Mouse (Mus musculus) heart, embryonic 12.5 days (tissue): ENCODE results near the gene Rbms1. TPM values are rescaled to one million over a fixed set of nuclear protein-coding genes. Genes with fewer than 3 reads are reported as not detected.
A peak's percentile ranks its signal among the peaks of the same experiment; 100 is the strongest.

Source experiments
- ATAC-seq: fragments of 200-750 bp; cut with Nextera tagmentation; 2 replicates; pipeline ENCODE4 v1.8.0; 2017; ENCODE audit warnings: moderate TSS enrichment, moderate library complexity; ENCODE audit not compliant: insufficient number of reproducible peaks, low FRiP score
- H3K27ac ChIP-seq: fragments of 300-500 bp; sonication (generic); 2 replicates; pipeline ENCODE4 v1.5.1; 2016; ENCODE audit warnings: mild to moderate bottlenecking, moderate library complexity; ENCODE audit not compliant: poor library complexity, severe bottlenecking
- H3K27me3 ChIP-seq: fragments of 300-500 bp; sonication (generic); replicated peaks from 2 replicates; pipeline ENCODE4 v1.6.1; 2016; ENCODE audit warnings: mild to moderate bottlenecking, moderate library complexity
- H3K36me3 ChIP-seq: fragments of 300-500 bp; sonication (generic); 2 replicates; pipeline ENCODE4 v1.6.1; 2016; ENCODE audit warnings: mild to moderate bottlenecking, moderate library complexity
- H3K4me1 ChIP-seq: fragments of 300-500 bp; sonication (generic); replicated peaks from 2 replicates; pipeline ENCODE4 v1.6.1; 2016; ENCODE audit warnings: mild to moderate bottlenecking
- H3K4me2 ChIP-seq: fragments of 300-500 bp; sonication (generic); 2 replicates; pipeline ENCODE4 v1.6.1; 2016; ENCODE audit warnings: mild to moderate bottlenecking, moderate library complexity
- H3K4me3 ChIP-seq: fragments of 300-500 bp; sonication (generic); 2 replicates; pipeline ENCODE4 v1.5.1; 2016; ENCODE audit warnings: mild to moderate bottlenecking
- H3K9ac ChIP-seq: fragments of 300-500 bp; sonication (generic); 2 replicates; pipeline ENCODE4 v1.6.1; 2016; ENCODE audit warnings: mild to moderate bottlenecking, moderate library complexity
- H3K9me3 ChIP-seq: fragments of 300-500 bp; sonication (generic); replicated peaks from 2 replicates; pipeline ENCODE4 v1.6.1; 2016; ENCODE audit warnings: mild to moderate bottlenecking, moderate library complexity
- WGBS: fragments of 180-500 bp; shearing (Covaris S2); methylation state at CpG from one replicate; pipeline ENCODE4 v1.1.7; 2016; 5-methylcytosine and 5-hydroxymethylcytosine counted together
- polyA plus RNA-seq: library from polyadenylated mRNA; unstranded; fragments of >200 nt; fragmentation: Nextera tagmentation; extraction: Ambion mirVana; gene quantifications from 2 replicates; pipeline ENCODE4 v1.2.1, GENCODE M21; 2016

Rbms1 gene
- 107 and 114 TPM in 2 replicates for polyA plus RNA-seq

DNA sequence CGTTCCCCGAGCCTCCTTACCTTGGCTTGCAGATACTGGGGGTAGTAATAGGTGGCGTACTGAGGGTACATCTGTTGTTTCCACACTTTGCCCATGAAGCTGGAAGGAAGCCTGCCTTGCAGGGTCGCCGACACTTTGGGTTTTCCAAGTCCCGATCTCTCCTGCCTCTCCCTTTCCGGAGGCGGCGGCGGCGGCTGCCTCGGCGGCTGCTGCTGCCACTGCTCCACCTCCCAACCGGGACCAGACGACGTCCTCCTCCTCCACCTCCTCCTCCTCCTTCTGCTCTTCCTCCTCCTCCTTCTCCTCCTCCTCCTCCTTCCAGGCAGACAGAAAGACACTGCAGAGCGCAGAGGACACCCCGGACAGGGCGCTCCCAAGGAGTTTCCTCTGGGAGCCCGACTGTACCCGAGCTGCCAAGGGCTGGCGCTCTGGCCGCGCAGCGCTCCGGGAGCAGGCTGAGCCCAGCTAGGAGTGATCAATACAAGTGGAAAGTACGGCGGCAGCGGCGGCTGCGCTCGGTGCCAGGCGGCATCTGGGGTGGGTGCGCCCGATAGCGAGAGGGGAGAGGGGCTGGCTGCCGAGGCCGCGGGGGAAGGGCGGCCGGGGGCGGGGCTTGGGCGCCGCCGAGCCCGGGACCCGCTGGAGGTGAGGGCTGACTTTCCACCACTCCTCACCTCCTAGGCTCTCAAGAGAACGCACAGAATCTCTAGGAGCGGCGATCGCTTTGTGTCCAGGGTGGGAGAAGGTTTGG, at the start of gene Rbms1:
Rbms1 (minus strand) TSS at position 522 of the 751 bp plus-strand sequence.
- Histone ChIP-seq H3K4me1 (peaks cover 13% of the 10 kb centered on the region), H3K4me2 (peak within 1 kb of the TSS; percentile 65), H3K4me3 (peak within 1 kb of the TSS; percentile 76), H3K36me3 (no peaks in the 10 kb centered on the region), H3K27ac (peak within 1 kb of the TSS; percentile 97), H3K27me3 (no peaks in the 10 kb centered on the region), H3K9ac (peak within 1 kb of the TSS; percentile 90), H3K9me3 (no peaks in the 10 kb centered on the region)
- peak; percentile 74 for ATAC-seq
- under 1% methylated on average over 50 of the region's 51 CpGs for WGBS

DNA sequence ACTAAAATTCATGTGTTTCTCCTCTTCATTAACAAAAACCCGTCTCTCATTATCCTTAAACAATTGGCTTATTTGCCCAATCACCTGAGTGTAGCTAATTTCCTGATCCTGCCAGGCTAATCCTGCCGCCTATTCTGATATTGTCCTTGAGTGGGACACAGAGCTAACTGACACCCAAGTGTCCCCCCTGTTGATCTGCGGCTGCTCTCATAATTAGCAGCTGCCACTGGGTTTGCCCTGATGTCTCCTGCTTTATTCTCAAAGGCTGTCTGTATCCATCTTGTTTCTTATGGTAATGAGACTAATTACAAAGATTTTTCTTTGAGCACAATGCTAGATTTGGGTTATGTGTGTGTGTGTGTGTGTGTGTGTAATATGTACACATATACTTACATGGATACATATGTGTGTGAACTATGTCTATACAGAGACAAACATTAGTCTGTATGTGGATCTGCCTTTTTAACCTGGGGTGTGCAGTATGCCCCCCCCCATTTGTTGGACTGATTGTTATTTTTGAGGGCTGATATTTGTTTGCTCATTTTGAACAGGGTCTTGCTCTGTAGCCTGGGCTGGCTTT, 49.3 kb upstream of the Rbms1 start:
- Histone ChIP-seq H3K4me1 (no peaks in the 10 kb centered on the region; the same call in 1 of the 2 replicates), H3K4me3 (no peak overlapping the region), H3K9me3 (peaks cover 3% of the 10 kb centered on the region; the same call in 1 of the 2 replicates), H3K27me3 (0 out of 2 replicates have a peak, but pooled peaks cover 4% of the 10 kb centered on the region), H3K4me2 (no peak overlapping the region), H3K27ac (no peak overlapping the region), H3K36me3 (no peaks in the 10 kb centered on the region), H3K9ac (no peak overlapping the region)
- WGBS, result 76% methylated on average over 3 of the region's 3 CpGs
- ATAC-seq, result no peak

DNA sequence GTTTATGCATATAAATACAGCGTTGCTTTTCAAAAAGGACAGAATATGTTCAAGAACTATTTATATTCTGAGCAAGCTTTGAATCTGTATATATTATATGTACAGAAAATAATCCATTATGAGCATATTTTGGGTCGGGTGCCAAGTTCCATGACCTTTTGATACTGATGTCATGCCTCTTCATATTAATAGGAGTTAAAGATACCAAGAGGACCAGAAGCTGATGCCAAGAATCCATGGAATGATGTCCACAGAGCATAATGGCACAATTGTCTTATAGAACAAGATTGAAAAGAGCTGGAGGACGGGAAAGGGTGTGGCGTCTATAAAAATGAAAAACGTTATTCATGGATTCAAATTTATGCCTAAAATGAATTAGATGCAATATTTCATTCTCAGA, 23.3 kb upstream of the Rbms1 start:
- no peaks in the 10 kb centered on the region for H3K4me1 ChIP-seq
- no peak overlapping the region for H3K27ac ChIP-seq
- H3K36me3 ChIP-seq, result no peaks in the 10 kb centered on the region
- no peak overlapping the region for H3K4me2 ChIP-seq
- no peaks in the 10 kb centered on the region for H3K27me3 ChIP-seq
- 70% methylated on average over 5 of the region's 5 CpGs for WGBS
- no peaks in the 10 kb centered on the region for H3K9me3 ChIP-seq
- no peak overlapping the region for H3K4me3 ChIP-seq
- no peak for ATAC-seq
- H3K9ac ChIP-seq, result no peak overlapping the region

DNA sequence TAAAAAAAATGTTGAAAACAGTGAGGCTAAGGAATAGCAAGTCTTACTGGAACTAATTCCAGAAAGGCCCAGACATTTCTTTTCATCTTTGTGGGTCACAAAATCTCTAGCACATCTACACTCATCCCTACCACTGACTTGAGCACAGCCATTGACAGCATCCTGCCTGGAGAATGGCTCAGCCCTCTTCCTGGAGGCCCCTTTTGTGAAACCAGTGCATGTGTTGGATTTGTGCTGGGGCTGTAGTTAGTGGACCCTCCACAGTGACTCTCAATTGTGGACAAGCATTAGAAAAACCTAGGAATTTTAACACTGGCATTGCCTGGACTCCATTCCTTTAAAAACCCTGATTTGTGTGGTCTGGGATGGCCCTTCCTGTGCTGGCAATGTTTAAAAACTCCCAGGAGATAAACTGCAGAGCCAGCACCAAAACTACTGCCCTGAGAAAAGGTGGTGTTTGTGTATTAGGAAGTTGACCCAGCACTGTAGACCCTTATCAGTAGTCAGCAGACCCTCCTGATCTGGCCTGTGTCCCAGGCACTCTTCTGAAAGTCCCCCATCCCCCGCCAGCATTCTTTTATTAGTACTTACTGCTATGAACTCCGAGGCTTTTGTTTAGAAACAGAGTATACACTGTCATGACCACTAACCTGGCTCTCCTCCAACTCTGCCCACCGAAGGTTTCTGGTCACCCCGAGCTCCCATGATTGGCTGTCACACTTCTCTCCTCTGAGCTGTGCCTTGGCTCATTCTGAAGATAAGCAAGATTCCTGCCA, 15.7 kb upstream of the Rbms1 start:
- no peak overlapping the region for H3K4me3 ChIP-seq
- WGBS, result 2% methylated on average over 4 of the region's 4 CpGs
- no peaks in the 10 kb centered on the region for H3K9me3 ChIP-seq
- peak overlapping the region; percentile 8; the same call in 1 of the 2 replicates for H3K4me2 ChIP-seq
- peak overlapping the region; percentile 91 for H3K27ac ChIP-seq
- no peak overlapping the region for H3K9ac ChIP-seq
- no peaks in the 10 kb centered on the region for H3K27me3 ChIP-seq
- peaks cover 27% of the 10 kb centered on the region for H3K4me1 ChIP-seq
- peak; percentile 91 for ATAC-seq
- no peaks in the 10 kb centered on the region for H3K36me3 ChIP-seq

DNA sequence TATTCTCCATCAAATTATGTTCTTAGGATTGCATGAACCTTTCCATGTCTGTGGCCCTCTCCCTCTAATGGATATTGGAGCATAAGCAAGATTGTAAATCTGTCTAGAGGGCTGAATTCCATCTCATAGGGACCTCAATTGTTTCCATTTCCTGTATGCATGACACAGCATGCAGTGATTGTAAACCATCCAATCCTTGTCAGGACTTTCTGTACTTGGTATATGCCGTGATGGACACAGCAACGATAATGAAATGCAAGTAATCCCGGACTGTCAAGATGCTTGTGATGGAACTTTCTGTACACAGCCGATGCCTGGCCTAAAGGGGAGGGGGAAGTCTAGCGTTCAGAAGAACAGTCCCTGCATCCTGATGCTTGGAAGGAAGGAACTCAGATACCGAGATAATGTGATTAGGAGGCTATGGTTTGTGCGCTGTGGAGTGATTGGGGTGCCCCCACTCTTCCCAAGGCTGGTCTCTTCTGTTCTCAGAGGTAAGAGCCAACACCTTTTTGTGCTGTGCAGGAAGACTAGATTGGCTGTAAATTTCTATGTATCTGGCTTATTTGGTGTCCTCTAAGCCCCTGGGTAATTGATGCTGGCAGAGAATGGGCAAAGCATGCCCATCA, 9.3 kb upstream of the Rbms1 start:
- Histone ChIP-seq H3K4me1 (peaks cover 6% of the 10 kb centered on the region; the same call in 1 of the 2 replicates), H3K36me3 (no peaks in the 10 kb centered on the region), H3K9ac (no peak overlapping the region), H3K27me3 (no peaks in the 10 kb centered on the region), H3K4me2 (no peak overlapping the region), H3K27ac (no peak overlapping the region), H3K9me3 (no peaks in the 10 kb centered on the region), H3K4me3 (no peak overlapping the region)
- 57% methylated on average over 7 of the region's 7 CpGs for WGBS
- no peak for ATAC-seq

DNA sequence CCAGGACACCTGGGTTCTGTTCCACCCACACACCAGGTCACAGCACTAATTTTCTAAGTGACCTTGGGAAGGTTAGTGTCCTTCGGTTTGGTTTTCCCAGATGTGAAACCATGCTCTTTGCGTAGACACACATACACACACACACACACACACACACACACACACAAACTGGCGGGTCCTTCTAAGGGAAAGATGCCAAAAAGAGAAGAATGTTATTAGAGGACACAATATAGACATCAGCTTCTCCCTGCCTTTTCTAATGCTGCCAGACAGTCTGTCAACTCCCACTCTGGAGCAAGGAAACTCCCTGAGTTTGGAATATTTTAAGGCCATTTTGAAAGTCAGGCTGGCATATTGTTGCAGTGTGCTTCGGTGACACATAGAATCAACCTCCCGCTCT, 624 bp upstream of the Rbms1 start:
- whole genome bisulfite sequencing, result 8% methylated on average over 5 of the region's 5 CpGs
- ATAC-seq, result no peak

DNA sequence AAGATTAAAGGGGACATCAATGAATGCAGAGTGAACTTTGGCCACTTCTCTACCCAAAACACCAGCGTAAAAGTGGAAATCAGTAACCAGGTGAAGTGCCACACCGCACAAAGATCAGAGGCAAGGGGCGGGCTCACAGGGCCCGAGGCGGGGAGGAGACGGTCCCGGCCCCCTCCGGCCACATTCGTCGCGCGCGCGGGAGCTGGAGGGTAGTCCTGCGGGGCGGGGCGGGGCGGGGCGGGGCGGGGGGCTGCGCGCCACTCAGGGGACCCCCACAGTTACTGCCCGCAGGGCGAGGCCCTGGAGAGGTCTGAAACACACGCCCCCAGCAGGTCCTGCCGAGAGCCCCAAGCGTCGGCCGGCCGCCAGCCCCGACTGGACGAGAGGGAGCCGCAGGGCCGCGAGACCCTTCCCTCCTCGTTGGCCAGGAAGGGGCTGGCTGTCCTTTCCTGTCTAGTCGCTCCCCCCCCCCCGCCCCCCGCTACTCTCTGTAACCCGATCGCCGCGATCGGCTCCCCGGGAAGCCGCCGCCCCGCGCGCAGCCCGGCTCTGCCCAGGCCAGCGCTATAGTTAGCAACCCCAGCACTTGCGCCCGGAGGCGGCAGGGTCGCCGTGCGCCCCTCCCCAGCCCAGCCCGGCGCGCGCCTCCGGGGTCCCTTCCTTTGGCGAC, 856 bp downstream of the Rbms1 start:
- no peaks in the 10 kb centered on the region for H3K27me3 ChIP-seq
- WGBS, result under 1% methylated on average over 50 of the region's 64 CpGs
- ATAC-seq, result peak; percentile 90
- H3K36me3 ChIP-seq, result no peaks in the 10 kb centered on the region
- peak overlapping the region; percentile 97 for H3K27ac ChIP-seq
- H3K9me3 ChIP-seq, result no peaks in the 10 kb centered on the region
- peak overlapping the region; percentile 90 for H3K9ac ChIP-seq
- H3K4me2 ChIP-seq, result peak overlapping the region; percentile 65
- peak overlapping the region; percentile 76 for H3K4me3 ChIP-seq
- peaks cover 13% of the 10 kb centered on the region for H3K4me1 ChIP-seq

More for the DNA sequence above, 624 bp upstream of the Rbms1 start:
- Histone ChIP-seq H3K27ac (peak overlapping the region; percentile 97), H3K27me3 (no peaks in the 10 kb centered on the region), H3K36me3 (no peaks in the 10 kb centered on the region), H3K9ac (peak overlapping the region; percentile 90), H3K4me3 (peak overlapping the region; percentile 76), H3K9me3 (no peaks in the 10 kb centered on the region), H3K4me1 (peaks cover 13% of the 10 kb centered on the region), H3K4me2 (peak overlapping the region; percentile 65)

DNA sequence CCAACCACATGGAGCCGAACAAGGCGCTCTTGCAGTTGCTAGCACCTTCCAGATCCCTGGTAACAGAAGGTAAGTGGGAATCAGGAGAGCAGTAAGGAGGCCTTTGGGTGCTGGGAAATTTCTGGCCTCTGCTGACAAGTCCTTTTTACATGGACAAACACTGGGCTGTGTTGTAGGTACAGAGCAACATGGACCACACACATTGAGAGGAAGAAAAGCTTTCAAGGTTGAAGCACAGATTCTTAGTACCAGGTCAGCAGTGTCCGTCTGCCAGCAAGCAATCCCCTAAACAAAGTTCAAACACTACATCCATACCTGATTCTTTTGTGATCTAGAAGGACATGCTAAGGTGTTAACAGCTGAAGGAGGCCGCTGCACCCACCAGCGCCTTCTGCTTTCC, 1.7 kb downstream of the Rbms1 start:
- no peak for ATAC-seq
- Histone ChIP-seq H3K27ac (peak overlapping the region; percentile 97), H3K9ac (peak overlapping the region; percentile 90), H3K9me3 (no peaks in the 10 kb centered on the region), H3K4me1 (peaks cover 13% of the 10 kb centered on the region), H3K4me2 (peak overlapping the region; percentile 65), H3K36me3 (no peaks in the 10 kb centered on the region), H3K27me3 (no peaks in the 10 kb centered on the region), H3K4me3 (peak overlapping the region; percentile 76)
- WGBS, result 23% methylated on average over 5 of the region's 5 CpGs

DNA sequence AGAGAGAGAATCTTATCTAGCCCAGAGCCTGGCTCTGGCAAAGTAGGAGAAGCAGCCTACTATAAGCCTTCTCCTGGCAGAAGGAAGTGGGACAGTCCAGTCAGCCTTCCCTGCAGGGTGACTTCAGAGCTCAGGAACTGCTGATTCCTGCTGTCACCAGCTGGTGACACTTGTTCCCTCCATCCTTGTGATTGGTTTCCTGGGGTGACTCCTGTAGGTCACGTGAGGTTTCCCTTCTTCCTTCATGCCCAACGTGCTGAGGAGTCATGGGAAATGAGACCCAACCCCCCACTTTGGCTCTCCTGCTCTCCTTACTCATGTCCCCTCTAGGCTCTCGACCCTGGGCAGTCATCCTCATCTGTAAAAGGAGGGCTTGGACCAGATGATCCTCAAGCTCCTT, 14.8 kb downstream of the Rbms1 start:
- Histone ChIP-seq H3K9me3 (no peaks in the 10 kb centered on the region), H3K4me3 (no peak overlapping the region), H3K9ac (no peak overlapping the region), H3K4me2 (no peak overlapping the region), H3K27ac (no peak overlapping the region), H3K4me1 (peaks cover 20% of the 10 kb centered on the region), H3K27me3 (no peaks in the 10 kb centered on the region), H3K36me3 (peaks cover 3% of the 10 kb centered on the region; the same call in 1 of the 2 replicates)
- 38% methylated on average over 3 of the region's 3 CpGs for WGBS
- ATAC-seq, result no peak

DNA sequence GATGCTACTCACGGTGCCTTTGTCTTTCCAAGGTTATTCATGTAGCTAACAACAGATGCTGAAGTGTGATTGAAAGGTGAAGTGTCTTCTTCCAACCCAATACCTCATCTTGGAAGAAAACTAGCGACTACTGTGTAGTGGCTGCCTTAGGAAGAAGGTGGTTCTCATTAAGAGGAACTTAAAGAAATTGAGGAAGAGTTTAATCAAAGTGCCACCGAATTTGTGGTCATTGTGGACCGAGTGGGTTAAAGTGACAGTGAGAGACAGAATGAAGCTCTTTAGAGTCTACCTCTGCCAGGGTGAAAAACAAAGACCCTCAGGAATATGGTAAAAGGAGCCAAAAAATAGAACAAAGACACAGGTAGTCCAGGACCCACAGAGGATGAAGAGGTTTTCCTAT, 15.2 kb downstream of the Rbms1 start:
- H3K4me1 ChIP-seq, result peaks cover 20% of the 10 kb centered on the region
- peaks cover 3% of the 10 kb centered on the region; the same call in 1 of the 2 replicates for H3K36me3 ChIP-seq
- H3K4me3 ChIP-seq, result no peak overlapping the region
- no peak overlapping the region for H3K27ac ChIP-seq
- no peak overlapping the region for H3K4me2 ChIP-seq
- no peaks in the 10 kb centered on the region for H3K9me3 ChIP-seq
- no peaks in the 10 kb centered on the region for H3K27me3 ChIP-seq
- 73% methylated on average over 4 of the region's 4 CpGs for WGBS
- H3K9ac ChIP-seq, result no peak overlapping the region
- ATAC-seq, result no peak
